Mouse (Mus musculus) neural tube, embryonic 11.5 days (tissue): Measurements from ENCODE around the gene Ndufb11. TPM values are rescaled to one million over a fixed set of nuclear protein-coding genes. Genes with fewer than 3 reads are reported as not detected.

Experiments
- ATAC-seq: fragments of 200-750 bp; cut with Nextera tagmentation; 2 replicates; pipeline ENCODE4 v1.8.0; 2017; ENCODE audit warnings: moderate number of reproducible peaks, mild to moderate bottlenecking, moderate TSS enrichment, moderate library complexity; ENCODE audit not compliant: insufficient read depth, low FRiP score, low TSS enrichment
- DNase-seq: peaks from one replicate; pipeline ENCODE4 v3.0.0-alpha.2; 2015; ENCODE audit warnings: low spot score
- H3K27ac ChIP-seq: fragments of 300-500 bp; sonication (generic); 2 replicates; pipeline ENCODE4 v1.5.1; 2014; ENCODE audit warnings: low read depth, mild to moderate bottlenecking, low read length
- H3K27me3 ChIP-seq: fragments of 300-500 bp; sonication (generic); 2 replicates; pipeline ENCODE4 v1.6.1; 2014; ENCODE audit warnings: mild to moderate bottlenecking, low read length, mixed read lengths; ENCODE audit not compliant: control insufficient read depth, insufficient read depth
- H3K36me3 ChIP-seq: fragments of 300-500 bp; sonication (generic); 2 replicates; pipeline ENCODE4 v1.6.1; 2014; ENCODE audit warnings: mild to moderate bottlenecking, low read length, moderate library complexity, mixed read lengths; ENCODE audit not compliant: control insufficient read depth, insufficient read depth
- H3K4me1 ChIP-seq: fragments of 300-500 bp; sonication (generic); 2 replicates; pipeline ENCODE4 v1.6.1; 2014; ENCODE audit warnings: low read length, mixed read lengths; ENCODE audit not compliant: control insufficient read depth, insufficient read depth
- H3K4me2 ChIP-seq: fragments of 300-500 bp; sonication (generic); 2 replicates; pipeline ENCODE4 v1.6.1; 2014; ENCODE audit warnings: low read depth, mild to moderate bottlenecking, moderate library complexity
- H3K4me3 ChIP-seq: fragments of 300-500 bp; sonication (generic); 2 replicates; pipeline ENCODE4 v1.5.1; 2014; ENCODE audit warnings: low read depth, low read length
- H3K9ac ChIP-seq: fragments of 300-500 bp; sonication (generic); 2 replicates; pipeline ENCODE4 v1.6.1; 2014; ENCODE audit warnings: mild to moderate bottlenecking, low read length
- H3K9me3 ChIP-seq: fragments of 300-500 bp; sonication (generic); 2 replicates; pipeline ENCODE4 v1.6.1; 2016; ENCODE audit warnings: low read length; ENCODE audit not compliant: control insufficient read depth
- WGBS: fragments of 180-500 bp; shearing (Covaris S2); extraction: QIAGEN DNeasy Blood & Tissue Kit; methylation state at CpG from one replicate; pipeline ENCODE4 v1.1.7; 2014; 5-methylcytosine and 5-hydroxymethylcytosine counted together
- polyA plus RNA-seq: library from polyadenylated mRNA; unstranded; fragments of >200 nt; fragmentation: Nextera tagmentation; extraction: Ambion mirVana; gene quantifications from 2 replicates; pipeline ENCODE4 v1.2.1, GENCODE M21; 2014

Gene Ndufb11
- polyA plus RNA-seq, result 188 and 191 TPM in 2 replicates

DNA sequence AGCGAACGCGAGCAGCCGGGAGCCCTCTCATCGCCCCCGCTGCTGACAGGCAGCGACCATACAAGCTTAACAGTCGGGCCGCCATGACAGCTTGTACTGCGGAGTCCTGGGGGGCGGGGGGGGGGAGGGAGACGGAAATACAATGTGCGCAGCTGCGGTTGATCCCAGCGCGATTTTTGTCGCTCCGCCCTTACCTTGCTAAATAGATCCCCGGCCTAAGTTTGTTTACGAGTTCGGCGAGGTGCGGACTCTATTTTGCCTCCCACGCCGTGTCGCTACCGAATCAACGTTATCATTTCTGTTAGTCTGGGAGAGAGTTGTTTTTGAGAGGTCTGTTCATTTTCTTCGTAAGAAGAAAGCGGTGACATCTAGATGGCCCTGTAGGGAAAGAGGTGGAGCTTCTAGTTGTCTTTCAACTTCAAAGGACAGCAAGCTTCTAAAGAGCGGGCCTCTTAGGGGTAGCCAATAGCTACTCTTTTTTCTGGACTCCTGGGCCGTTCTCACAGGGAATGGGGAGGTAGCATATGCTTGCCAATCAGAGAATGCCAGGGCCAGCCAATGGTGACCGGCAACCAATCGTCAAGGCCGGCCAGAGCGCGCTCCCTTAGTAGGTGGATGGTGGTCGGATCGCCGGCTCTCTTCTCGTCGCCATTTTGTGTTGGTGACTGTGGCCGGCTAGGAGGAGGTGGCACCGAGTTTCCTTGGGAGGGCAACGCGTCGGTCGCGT lies at the start of gene Ndufb11, which contains the start of gene Rbm10:
Gene Ndufb11, minus strand, starts transcription at position 444 of the 727 bp plus-strand sequence.
Gene Rbm10, plus strand, starts transcription at position 328 of the 727 bp plus-strand sequence.
- H3K9ac ChIP-seq, result peak within 1 kb of the TSS; percentile 66
- ATAC-seq (peak; percentile 96), DNase-seq (peak; percentile 78)
- H3K27me3 ChIP-seq, result no peaks in the 10 kb centered on the region
- H3K4me3 ChIP-seq, result peak within 1 kb of the TSS; percentile 60
- no peaks in the 10 kb centered on the region; the same call in 1 of the 2 replicates for H3K36me3 ChIP-seq
- H3K9me3 ChIP-seq, result no peaks in the 10 kb centered on the region
- peak within 1 kb of the TSS; percentile 72 for H3K27ac ChIP-seq
- H3K4me2 ChIP-seq, result peak within 1 kb of the TSS; percentile 60
- WGBS, result 12% methylated on average over 31 of the region's 49 CpGs
- no peaks in the 10 kb centered on the region for H3K4me1 ChIP-seq

DNA sequence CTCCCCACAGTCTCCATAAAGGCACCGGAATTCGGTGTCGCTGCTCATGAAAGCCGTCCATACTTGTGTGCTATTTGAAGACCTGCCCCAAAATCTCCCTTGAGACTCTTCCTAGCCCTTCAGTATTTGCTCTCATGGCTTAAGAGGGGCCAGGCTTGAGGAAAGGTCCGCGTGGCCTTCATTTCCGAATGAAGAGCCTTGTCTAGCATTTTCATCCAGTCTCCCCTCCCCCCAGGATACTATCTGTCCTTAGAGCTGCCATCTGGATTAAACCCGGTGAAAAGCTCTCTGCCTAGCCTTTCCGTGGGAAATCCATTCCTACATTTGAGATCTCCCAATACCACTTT lies 46.0 kb upstream of the Ndufb11 start:
- Histone ChIP-seq H3K27me3 (no peaks in the 10 kb centered on the region), H3K4me1 (peaks cover 3% of the 10 kb centered on the region; the same call in 1 of the 2 replicates), H3K36me3 (no peaks in the 10 kb centered on the region; the same call in 1 of the 2 replicates), H3K27ac (peak overlapping the region; percentile 60; the same call in 1 of the 2 replicates), H3K4me2 (peak overlapping the region; percentile 46), H3K9me3 (no peaks in the 10 kb centered on the region), H3K4me3 (peak overlapping the region; percentile 57), H3K9ac (peak overlapping the region; percentile 79)
- DNase-seq (no peak), ATAC-seq (no peak)
- WGBS, result 18% methylated on average over 9 of the region's 9 CpGs

DNA sequence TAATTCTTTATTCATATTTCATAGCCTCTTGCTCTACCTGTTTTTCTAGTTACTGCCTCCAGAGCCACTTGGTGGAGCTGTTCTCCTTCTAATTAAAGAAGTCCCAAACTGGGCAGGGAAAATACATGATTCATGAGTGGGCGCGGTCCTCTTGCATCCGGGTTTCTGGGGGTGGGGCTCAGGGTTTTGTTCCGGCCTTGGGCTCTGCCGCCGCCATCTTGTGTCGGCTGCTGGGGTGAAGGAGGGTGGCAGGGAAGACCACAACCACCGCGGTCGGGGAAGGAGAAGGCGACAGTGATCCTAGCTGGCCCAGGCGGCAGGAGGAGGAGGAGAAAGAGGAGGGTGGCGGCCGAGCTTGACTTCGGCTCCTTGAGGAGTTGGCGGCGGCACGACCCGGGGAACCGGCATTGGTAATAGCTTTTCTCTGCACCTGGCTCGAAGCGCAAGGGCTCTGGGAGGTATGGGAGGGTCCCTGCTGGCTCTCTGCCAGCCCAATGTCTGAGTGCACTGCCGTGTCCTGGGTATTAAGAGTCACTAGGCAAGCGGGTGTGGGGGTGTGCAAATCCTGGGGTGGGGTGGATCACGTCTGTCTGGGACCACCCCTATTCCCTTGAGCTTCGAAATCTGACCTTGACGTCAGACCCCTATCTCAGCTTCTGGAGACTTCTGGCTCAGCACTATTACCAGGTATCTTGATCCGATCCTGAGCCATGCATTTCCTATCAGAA lies 45.5 kb upstream of the Ndufb11 start:
- Histone ChIP-seq H3K36me3 (no peaks in the 10 kb centered on the region; the same call in 1 of the 2 replicates), H3K27ac (peak overlapping the region; percentile 60; the same call in 1 of the 2 replicates), H3K9ac (peak overlapping the region; percentile 79), H3K9me3 (no peaks in the 10 kb centered on the region), H3K4me3 (peak overlapping the region; percentile 57), H3K4me1 (peaks cover 3% of the 10 kb centered on the region; the same call in 1 of the 2 replicates), H3K27me3 (no peaks in the 10 kb centered on the region), H3K4me2 (peak overlapping the region; percentile 46)
- ATAC-seq, result peak; percentile 88
- DNase-seq, result peak; percentile 86
- WGBS, result 25% methylated on average over 27 of the region's 28 CpGs

GRCm38 (mm10) chrX:20662317-20662715 lies 44.9 kb upstream of the Ndufb11 start:
- Histone ChIP-seq H3K27ac (peak overlapping the region; percentile 46; the same call in 1 of the 2 replicates), H3K9me3 (no peaks in the 10 kb centered on the region), H3K27me3 (no peaks in the 10 kb centered on the region), H3K36me3 (no peaks in the 10 kb centered on the region; the same call in 1 of the 2 replicates), H3K9ac (no peak overlapping the region), H3K4me2 (no peak overlapping the region), H3K4me1 (peaks cover 3% of the 10 kb centered on the region; the same call in 1 of the 2 replicates), H3K4me3 (no peak overlapping the region)
- ATAC-seq, result peak; percentile 75
- peak; percentile 32 for DNase-seq
- WGBS, result 32% methylated on average over 5 of the region's 5 CpGs

- peak overlapping the region; percentile 42 for H3K4me3 ChIP-seq
- WGBS, result 18% methylated on average over 24 of the region's 24 CpGs
- H3K27ac ChIP-seq, result no peak overlapping the region
- no peak overlapping the region for H3K9ac ChIP-seq
- H3K36me3 ChIP-seq, result no peaks in the 10 kb centered on the region
- H3K4me2 ChIP-seq, result peak overlapping the region; percentile 75
- H3K27me3 ChIP-seq, result no peaks in the 10 kb centered on the region
- no peak for DNase-seq
- H3K9me3 ChIP-seq, result no peaks in the 10 kb centered on the region
- no peaks in the 10 kb centered on the region for H3K4me1 ChIP-seq
- ATAC-seq, result no peak
Observed at GRCm38 (mm10) chrX:20658891-20659406, 41.5 kb upstream of the Ndufb11 start.

DNA sequence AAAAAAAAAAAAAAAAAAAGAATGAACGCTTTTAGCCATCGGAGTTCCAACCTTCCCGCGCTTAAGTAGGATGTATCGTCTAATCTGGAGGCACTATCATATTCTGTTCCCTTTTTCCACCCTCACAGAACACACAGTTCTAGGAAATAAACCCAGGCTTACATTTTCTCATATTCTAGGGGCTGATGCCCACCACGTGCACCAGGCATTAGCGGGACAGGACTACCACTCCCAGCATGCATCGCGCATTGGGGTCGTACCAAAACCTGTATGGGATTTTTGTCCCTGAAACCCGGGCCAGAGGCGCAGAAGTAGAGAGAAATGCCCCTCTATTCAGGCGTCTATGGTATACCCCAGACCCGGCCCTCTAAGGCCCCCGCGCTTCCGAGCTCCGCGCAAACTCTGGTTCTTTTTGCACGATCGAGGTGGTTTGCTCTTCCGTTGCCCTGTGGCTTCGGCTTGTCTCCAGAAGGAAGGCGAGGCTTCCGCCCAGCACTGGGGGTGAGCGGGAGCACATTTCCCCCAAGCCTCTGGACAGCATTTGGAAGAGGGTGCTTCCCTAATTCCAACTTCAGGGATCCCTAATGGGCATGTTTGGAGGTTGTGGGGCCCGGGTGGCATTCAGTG lies 40.7 kb upstream of the Ndufb11 start, which contains the start of gene Uba1:
Gene Uba1, plus strand, starts transcription at position 301 of the 627 bp plus-strand sequence.
- H3K4me1 ChIP-seq, result no peaks in the 10 kb centered on the region
- H3K4me3 ChIP-seq, result peak within 1 kb of the TSS; percentile 42
- H3K9me3 ChIP-seq, result no peaks in the 10 kb centered on the region
- peak; percentile 78 for ATAC-seq
- no peak within 1 kb of the TSS for H3K27ac ChIP-seq
- H3K36me3 ChIP-seq, result no peaks in the 10 kb centered on the region
- 13% methylated on average over 27 of the region's 27 CpGs for WGBS
- H3K4me2 ChIP-seq, result peak within 1 kb of the TSS; percentile 75
- H3K27me3 ChIP-seq, result no peaks in the 10 kb centered on the region
- no peak within 1 kb of the TSS; the same call in 1 of the 2 replicates for H3K9ac ChIP-seq
- DNase-seq, result peak; percentile 86

GRCm38 (mm10) chrX:20657593-20657992 lies 40.2 kb upstream of the Ndufb11 start:
- Histone ChIP-seq H3K4me3 (peak overlapping the region; percentile 42; the same call in 1 of the 2 replicates), H3K36me3 (no peaks in the 10 kb centered on the region), H3K27me3 (no peaks in the 10 kb centered on the region), H3K4me1 (no peaks in the 10 kb centered on the region), H3K4me2 (peak overlapping the region; percentile 75; the same call in 1 of the 2 replicates), H3K9me3 (no peaks in the 10 kb centered on the region), H3K9ac (no peak overlapping the region), H3K27ac (no peak overlapping the region)
- WGBS, result 29% methylated on average over 5 of the region's 5 CpGs
- DNase-seq (no peak), ATAC-seq (no peak)

DNA sequence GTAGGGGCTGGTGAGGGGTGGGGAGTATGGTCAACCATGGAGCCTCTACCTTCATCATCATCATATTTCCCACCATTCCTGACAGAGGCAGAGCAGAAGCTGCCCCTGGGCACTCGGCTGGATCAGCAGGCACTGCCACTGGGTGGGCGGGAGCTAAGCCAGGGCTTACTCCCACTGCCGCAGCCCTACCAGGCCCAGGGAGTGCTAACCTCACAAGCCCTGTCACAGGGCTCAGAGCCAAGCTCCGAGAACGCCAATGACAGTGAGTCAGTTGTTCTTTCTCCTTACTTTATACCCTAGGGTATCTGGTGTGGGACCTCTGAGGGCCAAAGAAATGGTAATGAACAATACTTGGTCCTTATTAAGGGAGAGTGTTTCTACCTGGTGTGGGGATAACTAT lies 27.4 kb upstream of the Ndufb11 start:
- DNase-seq, result no peak
- H3K27ac ChIP-seq, result no peak overlapping the region
- no peak for ATAC-seq
- H3K27me3 ChIP-seq, result no peaks in the 10 kb centered on the region
- H3K4me3 ChIP-seq, result no peak overlapping the region
- no peaks in the 10 kb centered on the region for H3K4me1 ChIP-seq
- H3K9ac ChIP-seq, result no peak overlapping the region
- no peak overlapping the region for H3K4me2 ChIP-seq
- WGBS, result 84% methylated on average over 5 of the region's 5 CpGs
- H3K9me3 ChIP-seq, result no peaks in the 10 kb centered on the region
- H3K36me3 ChIP-seq, result no peaks in the 10 kb centered on the region; the same call in none of the 2 replicates
